Mouse (Mus musculus) hindbrain, embryonic 15.5 days (tissue): ENCODE results near the gene Krtap8-1. TPM values are rescaled to one million over a fixed set of nuclear protein-coding genes. Genes with fewer than 3 reads are reported as not detected.

ENCODE experiments used
- ATAC-seq: fragments of 200-750 bp; cut with Nextera tagmentation; 2 replicates; pipeline ENCODE4 v1.8.0; 2017; ENCODE audit warnings: low read depth, moderate number of reproducible peaks, moderate TSS enrichment; ENCODE audit not compliant: low FRiP score
- H3K27ac ChIP-seq: fragments of 300-500 bp; sonication (generic); replicated peaks from 2 replicates; pipeline ENCODE4 v1.5.1; 2015; ENCODE audit warnings: mild to moderate bottlenecking, inconsistent platforms
- H3K27me3 ChIP-seq: fragments of 300-500 bp; sonication (generic); 2 replicates; pipeline ENCODE4 v1.6.1; 2015; ENCODE audit warnings: control low read depth, inconsistent platforms
- H3K36me3 ChIP-seq: fragments of 300-500 bp; sonication (generic); 2 replicates; pipeline ENCODE4 v1.6.1; 2015; ENCODE audit warnings: control low read depth, inconsistent platforms
- H3K4me1 ChIP-seq: fragments of 300-500 bp; sonication (generic); replicated peaks from 2 replicates; pipeline ENCODE4 v1.6.1; 2015; ENCODE audit warnings: control low read depth, inconsistent platforms
- H3K4me2 ChIP-seq: fragments of 300-500 bp; sonication (generic); 2 replicates; pipeline ENCODE4 v1.6.1; 2015; ENCODE audit warnings: moderate library complexity, mild to moderate bottlenecking, inconsistent platforms
- H3K4me3 ChIP-seq: fragments of 300-500 bp; sonication (generic); 2 replicates; pipeline ENCODE4 v1.5.1; 2015; ENCODE audit warnings: mild to moderate bottlenecking, inconsistent platforms
- H3K9ac ChIP-seq: fragments of 300-500 bp; sonication (generic); 2 replicates; pipeline ENCODE4 v1.6.1; 2015; ENCODE audit warnings: inconsistent platforms
- H3K9me3 ChIP-seq: fragments of 300-500 bp; sonication (generic); 2 replicates; pipeline ENCODE4 v1.6.1; 2016; ENCODE audit warnings: control low read depth, inconsistent platforms
- WGBS: fragments of 180-500 bp; shearing (Covaris S2); methylation state at CpG from one replicate; pipeline ENCODE4 v1.1.7; 2015; 5-methylcytosine and 5-hydroxymethylcytosine counted together
- polyA plus RNA-seq: library from polyadenylated mRNA; unstranded; fragments of >200 nt; fragmentation: Nextera tagmentation; extraction: Ambion mirVana; gene quantifications from 2 replicates; pipeline ENCODE4 v1.2.1, GENCODE M21; 2015

The Krtap8-1 gene
- not detected in 2 replicates for polyA plus RNA-seq

GRCm38 (mm10) chr16:89487852-89488251, at the start of gene Krtap8-1:
Gene Krtap8-1, minus strand, starts transcription at chr16:89487952.
- Histone ChIP-seq H3K4me3 (no peak within 1 kb of the TSS), H3K4me2 (no peak within 1 kb of the TSS), H3K27ac (no peak within 1 kb of the TSS), H3K27me3 (no peaks in the 10 kb centered on the region), H3K9me3 (no peaks in the 10 kb centered on the region), H3K4me1 (no peaks in the 10 kb centered on the region), H3K36me3 (no peaks in the 10 kb centered on the region), H3K9ac (no peak within 1 kb of the TSS)
- 90% methylated on average over 7 of the region's 7 CpGs for WGBS
- ATAC-seq = no peak

- Histone ChIP-seq H3K27ac (no peak overlapping the region), H3K9me3 (no peaks in the 10 kb centered on the region), H3K4me2 (no peak overlapping the region), H3K9ac (no peak overlapping the region), H3K4me1 (0 out of 2 replicates have a peak, but pooled peaks cover 3% of the 10 kb centered on the region), H3K27me3 (no peaks in the 10 kb centered on the region), H3K36me3 (no peaks in the 10 kb centered on the region), H3K4me3 (no peak overlapping the region)
- ATAC-seq = no peak
- WGBS = 63% methylated on average over 6 of the region's 6 CpGs
Observed at GRCm38 (mm10) chr16:89537349-89537748, 49.6 kb upstream of the Krtap8-1 start.

- WGBS = 13% methylated on average over 7 of the region's 7 CpGs
- peak; percentile 77 for ATAC-seq
- H3K9me3 ChIP-seq = no peaks in the 10 kb centered on the region
- no peaks in the 10 kb centered on the region for H3K27me3 ChIP-seq
- H3K4me1 ChIP-seq = peaks cover 21% of the 10 kb centered on the region
- 0 out of 2 replicates have a peak overlapping the region, but pooled peaks have one; percentile 0 for H3K4me2 ChIP-seq
- H3K27ac ChIP-seq = peak overlapping the region; percentile 70
- H3K36me3 ChIP-seq = no peaks in the 10 kb centered on the region
- no peak overlapping the region for H3K9ac ChIP-seq
- no peak overlapping the region for H3K4me3 ChIP-seq
Observed at GRCm38 (mm10) chr16:89530547-89530946, 42.8 kb upstream of the Krtap8-1 start.

GRCm38 (mm10) chr16:89529846-89530245, 42.1 kb upstream of the Krtap8-1 start:
- peak; percentile 39; the same call in 1 of the 2 replicates for ATAC-seq
- Histone ChIP-seq H3K27ac (peak overlapping the region; percentile 70), H3K4me3 (no peak overlapping the region), H3K9ac (no peak overlapping the region), H3K27me3 (no peaks in the 10 kb centered on the region), H3K36me3 (no peaks in the 10 kb centered on the region), H3K4me1 (peaks cover 21% of the 10 kb centered on the region), H3K4me2 (no peak overlapping the region), H3K9me3 (no peaks in the 10 kb centered on the region)
- WGBS = 45% methylated on average over 7 of the region's 7 CpGs

- H3K27ac ChIP-seq = 0 out of 2 replicates have a peak overlapping the region, but pooled peaks have one; percentile 38
- 38% methylated on average over 3 of the region's 3 CpGs for WGBS
- peak; percentile 74 for ATAC-seq
Observed at GRCm38 (mm10) chr16:89528380-89528779, 40.6 kb upstream of the Krtap8-1 start.

DNA sequence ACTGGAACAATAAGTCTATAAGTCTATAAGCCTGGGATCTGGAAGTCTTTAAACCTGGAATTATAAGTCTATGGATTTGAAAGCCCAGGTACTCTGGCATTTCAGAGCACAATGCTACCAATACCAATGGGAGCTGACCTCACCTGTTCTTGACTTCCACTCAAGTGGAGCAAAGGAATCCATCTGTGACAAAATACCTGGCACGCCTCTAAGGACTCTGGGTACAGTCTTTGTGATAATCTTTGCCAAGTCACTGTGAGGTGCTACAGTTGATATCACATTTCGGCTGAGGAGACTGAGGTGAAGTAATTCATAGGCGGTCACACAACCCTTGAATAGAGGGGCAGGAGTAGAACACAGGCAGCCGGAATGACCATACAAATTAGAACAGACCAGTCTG, 33.2 kb upstream of the Krtap8-1 start:
- no peak overlapping the region for H3K9ac ChIP-seq
- 93% methylated on average over 4 of the region's 4 CpGs for WGBS
- H3K27me3 ChIP-seq = no peaks in the 10 kb centered on the region
- no peaks in the 10 kb centered on the region for H3K9me3 ChIP-seq
- H3K4me3 ChIP-seq = no peak overlapping the region
- H3K36me3 ChIP-seq = no peaks in the 10 kb centered on the region
- no peak for ATAC-seq
- H3K27ac ChIP-seq = no peak overlapping the region
- H3K4me1 ChIP-seq = no peaks in the 10 kb centered on the region
- no peak overlapping the region for H3K4me2 ChIP-seq

More at GRCm38 (mm10) chr16:89528380-89528779, 40.6 kb upstream of the Krtap8-1 start:
- no peaks in the 10 kb centered on the region for H3K27me3 ChIP-seq
- no peak overlapping the region for H3K9ac ChIP-seq
- peaks cover 21% of the 10 kb centered on the region for H3K4me1 ChIP-seq
- H3K4me2 ChIP-seq = no peak overlapping the region
- H3K36me3 ChIP-seq = no peaks in the 10 kb centered on the region
- H3K4me3 ChIP-seq = no peak overlapping the region
- no peaks in the 10 kb centered on the region for H3K9me3 ChIP-seq

DNA sequence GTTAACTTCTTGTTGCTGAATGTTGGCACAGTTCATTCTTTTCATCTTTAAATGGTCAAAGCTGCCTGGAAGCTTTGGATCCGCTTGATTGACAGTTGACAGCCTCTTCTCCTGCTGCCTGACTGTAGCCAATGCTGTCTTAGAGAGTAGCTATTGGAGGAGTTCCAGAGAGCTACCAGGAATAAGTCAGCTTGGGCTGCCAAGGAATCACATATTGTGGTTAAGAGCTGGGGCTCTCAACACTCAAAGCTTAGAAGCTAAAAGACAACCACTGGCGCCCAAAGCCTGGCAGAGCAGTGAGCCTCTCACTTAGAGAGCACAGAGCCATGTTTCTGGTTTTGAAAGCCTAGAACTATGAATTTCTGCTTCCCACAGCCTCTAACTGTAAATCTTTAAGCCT, 32.8 kb upstream of the Krtap8-1 start:
- H3K9ac ChIP-seq = no peak overlapping the region
- H3K36me3 ChIP-seq = no peaks in the 10 kb centered on the region
- no peaks in the 10 kb centered on the region for H3K4me1 ChIP-seq
- no peaks in the 10 kb centered on the region for H3K27me3 ChIP-seq
- no peak overlapping the region for H3K4me2 ChIP-seq
- WGBS = 90% methylated on average over 2 of the region's 2 CpGs
- no peak for ATAC-seq
- H3K9me3 ChIP-seq = no peaks in the 10 kb centered on the region
- H3K27ac ChIP-seq = no peak overlapping the region
- no peak overlapping the region for H3K4me3 ChIP-seq

DNA sequence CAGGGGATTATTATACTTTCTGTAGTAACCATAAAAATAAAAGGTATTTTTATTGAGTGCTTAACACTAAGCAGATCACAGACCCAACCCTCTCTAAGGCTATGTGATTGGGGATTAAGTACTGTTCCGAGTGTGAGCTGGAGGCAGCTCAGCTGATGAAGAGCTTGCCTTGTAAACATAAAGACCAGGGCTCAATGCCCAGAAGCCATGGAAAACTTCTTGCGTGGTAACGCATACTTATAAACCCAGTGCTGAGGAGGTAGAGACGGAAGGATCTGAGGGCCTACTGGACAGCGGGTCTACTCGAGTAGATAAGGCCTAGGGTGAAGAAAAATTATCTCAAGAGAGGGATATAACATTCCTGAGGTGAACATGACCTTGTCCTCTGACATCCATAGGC, 32.3 kb upstream of the Krtap8-1 start:
- Histone ChIP-seq H3K9ac (no peak overlapping the region), H3K9me3 (no peaks in the 10 kb centered on the region), H3K36me3 (no peaks in the 10 kb centered on the region), H3K27ac (no peak overlapping the region), H3K27me3 (no peaks in the 10 kb centered on the region), H3K4me2 (no peak overlapping the region), H3K4me3 (no peak overlapping the region), H3K4me1 (no peaks in the 10 kb centered on the region)
- ATAC-seq = peak; percentile 51; the same call in 1 of the 2 replicates
- 78% methylated on average over 6 of the region's 6 CpGs for WGBS

DNA sequence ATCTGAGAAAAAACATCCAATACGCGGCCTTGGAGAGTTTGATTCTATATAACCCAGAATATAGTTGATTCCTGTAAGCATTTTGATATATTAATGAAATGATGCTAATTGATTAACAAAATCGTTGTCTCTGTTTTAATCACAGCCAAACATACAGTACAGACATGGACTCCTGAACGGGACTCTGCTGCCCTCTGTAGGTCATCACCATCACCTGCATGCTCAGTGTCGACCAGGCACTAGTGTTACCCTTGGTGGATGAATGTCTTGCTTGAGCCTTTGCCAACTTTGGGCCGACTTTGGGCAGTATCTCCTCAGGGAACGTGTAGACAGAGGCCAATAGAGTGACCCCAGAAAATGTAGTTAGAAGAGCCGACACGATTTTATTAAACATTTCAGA, 29.9 kb upstream of the Krtap8-1 start:
- no peaks in the 10 kb centered on the region for H3K9me3 ChIP-seq
- no peak overlapping the region for H3K4me3 ChIP-seq
- H3K9ac ChIP-seq = no peak overlapping the region
- H3K4me1 ChIP-seq = no peaks in the 10 kb centered on the region
- no peak overlapping the region for H3K4me2 ChIP-seq
- WGBS = 62% methylated on average over 9 of the region's 9 CpGs
- H3K36me3 ChIP-seq = no peaks in the 10 kb centered on the region
- no peak for ATAC-seq
- no peak overlapping the region for H3K27ac ChIP-seq
- no peaks in the 10 kb centered on the region for H3K27me3 ChIP-seq

DNA sequence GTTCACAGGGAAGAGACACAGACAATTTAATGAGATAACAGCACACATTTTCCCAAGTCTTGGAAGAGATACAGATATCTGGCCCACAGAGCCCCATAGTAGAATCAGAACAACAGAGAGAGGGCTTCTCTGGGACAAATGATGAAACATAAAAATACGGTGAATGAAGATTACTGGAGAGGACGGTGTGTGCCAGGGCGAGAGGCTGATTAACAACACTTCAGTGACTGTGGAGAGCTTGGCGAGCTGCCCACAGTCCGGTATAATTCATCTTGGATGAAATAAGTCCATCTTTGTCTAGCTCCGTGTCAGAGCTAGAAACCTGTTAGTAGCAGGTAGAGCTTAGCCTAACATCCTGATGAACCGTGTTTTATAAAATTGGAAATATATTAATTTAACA, 25.7 kb upstream of the Krtap8-1 start:
- Histone ChIP-seq H3K27me3 (no peaks in the 10 kb centered on the region), H3K4me1 (no peaks in the 10 kb centered on the region), H3K4me2 (no peak overlapping the region), H3K4me3 (no peak overlapping the region), H3K9me3 (no peaks in the 10 kb centered on the region), H3K36me3 (no peaks in the 10 kb centered on the region), H3K27ac (no peak overlapping the region), H3K9ac (no peak overlapping the region)
- WGBS = 51% methylated on average over 7 of the region's 7 CpGs
- no peak for ATAC-seq

GRCm38 (mm10) chr16:89508223-89508622, 20.5 kb upstream of the Krtap8-1 start, which contains the start of gene Krtap7-1:
Gene Krtap7-1, minus strand, starts transcription at chr16:89508323.
- Histone ChIP-seq H3K4me1 (no peaks in the 10 kb centered on the region), H3K27ac (no peak within 1 kb of the TSS), H3K36me3 (no peaks in the 10 kb centered on the region), H3K4me2 (no peak within 1 kb of the TSS), H3K9ac (no peak within 1 kb of the TSS), H3K4me3 (no peak within 1 kb of the TSS), H3K27me3 (no peaks in the 10 kb centered on the region), H3K9me3 (no peaks in the 10 kb centered on the region)
- 93% methylated on average over 4 of the region's 4 CpGs for WGBS
- ATAC-seq = no peak

DNA sequence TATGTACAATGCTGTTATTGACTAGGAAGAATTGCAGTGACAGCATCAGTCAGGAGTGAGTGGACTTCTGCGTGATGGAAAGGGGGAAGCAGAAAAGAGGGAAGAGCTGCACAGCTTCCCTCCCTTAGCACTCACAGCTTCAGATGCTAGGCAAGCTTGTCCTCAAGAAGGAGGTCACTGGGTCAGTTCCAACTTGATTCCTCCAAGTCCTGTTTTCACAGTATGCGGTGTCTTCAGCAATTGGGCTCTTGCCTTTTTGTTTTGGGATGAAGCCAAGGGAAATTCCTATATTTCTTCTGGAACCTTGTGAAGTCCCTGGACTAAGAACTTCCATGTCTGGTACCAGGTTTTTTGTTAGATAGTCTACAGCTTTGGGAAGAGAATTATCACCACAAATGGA, 15.8 kb upstream of the Krtap8-1 start:
- ATAC-seq = no peak
- Histone ChIP-seq H3K27ac (no peak overlapping the region), H3K9ac (no peak overlapping the region), H3K4me1 (no peaks in the 10 kb centered on the region), H3K9me3 (no peaks in the 10 kb centered on the region), H3K36me3 (no peaks in the 10 kb centered on the region), H3K4me3 (no peak overlapping the region), H3K4me2 (no peak overlapping the region), H3K27me3 (no peaks in the 10 kb centered on the region)
- WGBS = 86% methylated on average over 2 of the region's 2 CpGs

GRCm38 (mm10) chr16:89501870-89502269, 14.1 kb upstream of the Krtap8-1 start:
- no peaks in the 10 kb centered on the region for H3K36me3 ChIP-seq
- H3K9me3 ChIP-seq = no peaks in the 10 kb centered on the region
- no peak overlapping the region for H3K9ac ChIP-seq
- ATAC-seq = no peak
- H3K27ac ChIP-seq = no peak overlapping the region
- no peaks in the 10 kb centered on the region for H3K27me3 ChIP-seq
- no peak overlapping the region for H3K4me2 ChIP-seq
- no peaks in the 10 kb centered on the region for H3K4me1 ChIP-seq
- no peak overlapping the region for H3K4me3 ChIP-seq
- 86% methylated on average over 5 of the region's 5 CpGs for WGBS
